Mouse (Mus musculus): Measurements from ENCODE around the gene Gm14214.

Gene Gm14214

GRCm38 (mm10) chr2:154771604-154772003, 1.8 kb upstream of the Gm14214 start:
- DNase-seq = no peak

GRCm38 (mm10) chr2:154767051-154767450, 2.8 kb downstream of the Gm14214 start:
- no peak for DNase-seq

GRCm38 (mm10) chr2:154765554-154766008, 4.2 kb downstream of the Gm14214 start:
- DNase-seq = no peak

- DNase-seq = no peak
Observed at GRCm38 (mm10) chr2:154764828-154765497, 4.9 kb downstream of the Gm14214 start.

GRCm38 (mm10) chr2:154763226-154763625, 6.6 kb downstream of the Gm14214 start:
- no peak for DNase-seq

GRCm38 (mm10) chr2:154758454-154758853, 11.4 kb downstream of the Gm14214 start:
- no peak for DNase-seq

- no peak for DNase-seq
Observed at GRCm38 (mm10) chr2:154757691-154758090, 12.1 kb downstream of the Gm14214 start.

GRCm38 (mm10) chr2:154755791-154756190, 14.0 kb downstream of the Gm14214 start:
- no peak for DNase-seq

GRCm38 (mm10) chr2:154754068-154754560, 15.7 kb downstream of the Gm14214 start:
- no peak for DNase-seq

- DNase-seq = peak; percentile 21
Observed at GRCm38 (mm10) chr2:154751924-154752323, 17.9 kb downstream of the Gm14214 start.

- no peak for DNase-seq
Observed at GRCm38 (mm10) chr2:154749046-154750036, 20.5 kb downstream of the Gm14214 start.

GRCm38 (mm10) chr2:154748383-154748782, 21.4 kb downstream of the Gm14214 start:
- DNase-seq = no peak

GRCm38 (mm10) chr2:154743915-154744314, 25.9 kb downstream of the Gm14214 start:
- DNase-seq = no peak

- DNase-seq = no peak
Observed at GRCm38 (mm10) chr2:154742911-154743819, 26.7 kb downstream of the Gm14214 start.

GRCm38 (mm10) chr2:154738621-154739020, 31.2 kb downstream of the Gm14214 start:
- no peak for DNase-seq

GRCm38 (mm10) chr2:154735986-154736385, 33.8 kb downstream of the Gm14214 start:
- DNase-seq = no peak

GRCm38 (mm10) chr2:154735416-154735815, 34.4 kb downstream of the Gm14214 start:
- no peak for DNase-seq

- DNase-seq = no peak
Observed at GRCm38 (mm10) chr2:154734977-154735376, 34.9 kb downstream of the Gm14214 start.

GRCm38 (mm10) chr2:154732503-154733141, 37.2 kb downstream of the Gm14214 start:
- peak; percentile 56 for DNase-seq

- no peak for DNase-seq
Observed at GRCm38 (mm10) chr2:154731916-154732315, 37.9 kb downstream of the Gm14214 start.

GRCm38 (mm10) chr2:154730841-154731240, 39.0 kb downstream of the Gm14214 start:
- peak; percentile 46 for DNase-seq

- no peak for DNase-seq
Observed at GRCm38 (mm10) chr2:154729737-154730136, 40.1 kb downstream of the Gm14214 start.
